In genomic region chr8:88289901-88290300, GRCm38 (mm10) we compare ENCODE assay signal across 12 mouse cellular contexts. TPM values are rescaled to one million over a fixed set of nuclear protein-coding genes. Genes with fewer than 3 reads are reported as not detected.
DNase-seq lines count a peak whose midpoint lies in the region; ATAC-seq lines count a peak whose summit lies in the region.
"Had no signal": no experiment of that assay in that cellular context is flagged by ENCODE, and none has a peak within 500 bp of the region (broad histone marks: within the 10 kb centered on the region; RNA-seq: fewer than 3 reads in every experiment).

No protein-coding gene starts in this region.

- ATAC-seq in inflammation-experienced regulatory T-cells, adult 6 months, result peak; percentile 18
- ATAC-seq: lung, postnatal 0 days; midbrain, embryonic 15.5 days had no signal

- intact Hi-C loops in left cerebral cortex, postnatal 14 days (cut with DNase I), result no loop called here

- peak; percentile 80 for DNase-seq in heart, adult 11 months
- no peak for DNase-seq in heart, postnatal 4 days
- DNase-seq in CD4-positive helper T cell, adult 2 months (ENCODE audit: low read depth, low spot score), result peak; percentile 62
- peak; percentile 57 for DNase-seq in naive thymus-derived CD4-positive, alpha-beta T cell, adult 2 months (ENCODE audit: low read depth)
- DNase-seq in urinary bladder, postnatal 10 days (ENCODE audit: low spot score), result no peak
- no peak for DNase-seq in left cerebral cortex, postnatal 14 days (ENCODE audit: low spot score in 2 of 2)
- no peak for DNase-seq in lung, postnatal 14 days
- DNase-seq: cerebellum, postnatal 25 days; right cerebral cortex, adult 18-20 months had no signal

RNA-seq across cellular contexts. Expression of gene Adcy7, which starts 17.7 kb away (rescaled TPM):
- 1 to 10 TPM; 4.0 to 5.4 TPM for total RNA-seq in heart, postnatal 4 days (2021)
- polyA plus RNA-seq in inflammation-experienced regulatory T-cells, adult 6 months (2017; shearing (Covaris generic)), result 100 to 1,000 TPM in 1 of 3 experiments, 10 to 100 TPM in 2; 93.6 to 134 (median 97.2) TPM
- total RNA-seq in left cerebral cortex, postnatal 14 days (2021), result 1 to 10 TPM; 4.9 to 5.0 TPM

Comparison
In these comparisons a context has a peak if more than half of its experiments do, and no peak if none do; other contexts are left out.
1. DNase-seq: peak in heart, adult 11 months (single experiment), CD4-positive helper T cell, adult 2 months (single experiment) and naive thymus-derived CD4-positive, alpha-beta T cell, adult 2 months (single experiment); none in heart, postnatal 4 days (single experiment), urinary bladder, postnatal 10 days (single experiment), left cerebral cortex, postnatal 14 days (0 of 2) and lung, postnatal 14 days (single experiment).